Mouse (Mus musculus): ENCODE data around the gene Chic1. TPM values are rescaled to one million over a fixed set of nuclear protein-coding genes. Genes with fewer than 3 reads are reported as not detected.

Gene Chic1
- 10 to 100 TPM in 2 of 4 experiments, 1 to 10 TPM in 2; 7.5 to 11.9 (median 9.9) TPM for total RNA-seq (2022)

GRCm38 (mm10) chrX:103356287-103356686 lies at the start of gene Chic1:
TSS of gene Chic1 (plus strand) at chrX:103356476.
- peak; percentile 73 for DNase-seq

- DNase-seq, result no peak
These were observed 48.0 kb upstream of the Chic1 start for GRCm38 (mm10) chrX:103308262-103308661.

GRCm38 (mm10) chrX:103311723-103312122 lies 44.6 kb upstream of the Chic1 start:
- no peak for DNase-seq

- no peak for DNase-seq
These were observed 42.1 kb upstream of the Chic1 start for GRCm38 (mm10) chrX:103314146-103314545.

- no peak for DNase-seq
These were observed 35.1 kb upstream of the Chic1 start, which contains the start of gene Cdx4 for GRCm38 (mm10) chrX:103321146-103321545. TSS of gene Cdx4 (plus strand) at chrX:103321398.

- DNase-seq, result no peak
These were observed 30.4 kb upstream of the Chic1 start for GRCm38 (mm10) chrX:103325900-103326299.

- DNase-seq, result no peak
These were observed 26.9 kb upstream of the Chic1 start for GRCm38 (mm10) chrX:103329386-103329785.

- no peak for DNase-seq
These were observed 25.0 kb upstream of the Chic1 start for GRCm38 (mm10) chrX:103331125-103331858.

GRCm38 (mm10) chrX:103341369-103342113 lies 14.7 kb upstream of the Chic1 start:
- no peak for DNase-seq

GRCm38 (mm10) chrX:103355784-103356183 lies 492 bp upstream of the Chic1 start:
- no peak for DNase-seq

- no peak for DNase-seq
These were observed 523 bp downstream of the Chic1 start for GRCm38 (mm10) chrX:103356761-103357236.

GRCm38 (mm10) chrX:103366201-103366600 lies 9.9 kb downstream of the Chic1 start:
- peak; percentile 35 for DNase-seq

- DNase-seq, result no peak
These were observed 12.4 kb downstream of the Chic1 start for GRCm38 (mm10) chrX:103368650-103369049.

- DNase-seq, result no peak
These were observed 14.9 kb downstream of the Chic1 start for GRCm38 (mm10) chrX:103371221-103371620.

GRCm38 (mm10) chrX:103371627-103372026 lies 15.4 kb downstream of the Chic1 start:
- DNase-seq, result no peak

GRCm38 (mm10) chrX:103374250-103374649 lies 18.0 kb downstream of the Chic1 start:
- no peak for DNase-seq

- DNase-seq, result no peak
These were observed 28.3 kb downstream of the Chic1 start for GRCm38 (mm10) chrX:103384528-103384927.

GRCm38 (mm10) chrX:103388131-103388530 lies 31.9 kb downstream of the Chic1 start:
- no peak for DNase-seq

GRCm38 (mm10) chrX:103393841-103394240 lies 37.6 kb downstream of the Chic1 start:
- DNase-seq, result no peak

- DNase-seq, result no peak
These were observed 48.7 kb downstream of the Chic1 start for GRCm38 (mm10) chrX:103405021-103405420.

- DNase-seq, result no peak
These were observed 57.9 kb downstream of the Chic1 start, which contains the start of gene Tsx for GRCm38 (mm10) chrX:103414167-103414566. TSS of gene Tsx (plus strand) at chrX:103414467.

- no peak for DNase-seq
These were observed 65.4 kb downstream of the Chic1 start, which contains the start of gene Gm26992 for GRCm38 (mm10) chrX:103421710-103422109. TSS of gene Gm26992 (plus strand) at chrX:103422010.

- no peak for DNase-seq
These were observed 71.4 kb downstream of the Chic1 start for GRCm38 (mm10) chrX:103427677-103428076.

Data from adrenal gland, adult 8-10 months (tissue).